Mouse (Mus musculus) kidney, postnatal 25 days (tissue): ENCODE results near the gene Gm20683.
A peak's percentile ranks its signal among the peaks of the same experiment; 100 is the strongest.
"Not testable (repeated sequence)": the region's sequence is repeated elsewhere in the genome, so short reads cannot be mapped to it uniquely, and the experiment has no call there.

ENCODE experiments used
- DNase-seq, 2 experiments: peaks; one replicate each; pipeline ENCODE4 v3.0.0; 2021; ENCODE audit warnings: mixed read lengths in 2 of 2

Gm20683 gene

DNA sequence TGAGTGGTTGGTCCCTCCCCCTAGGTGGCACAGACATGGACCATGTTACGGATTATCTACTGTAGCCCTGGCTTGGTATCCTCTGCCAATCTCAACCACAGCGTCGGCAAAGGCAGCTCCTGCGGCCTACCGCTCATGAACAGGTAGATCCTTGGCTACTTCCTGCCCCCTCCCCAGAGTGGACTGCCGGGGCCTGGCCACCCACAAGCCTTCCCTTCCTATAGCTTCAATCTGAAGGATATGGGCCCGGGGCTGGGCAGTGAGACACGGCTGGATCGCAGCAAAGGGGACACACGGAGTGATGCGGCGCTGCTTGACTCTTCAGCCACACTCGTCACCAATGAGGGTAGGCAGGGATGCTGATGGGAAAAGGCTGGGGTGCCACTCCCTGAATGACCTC lies 14.6 kb downstream of the Gm20683 start:
- DNase-seq = peak in 1 of 2 experiments; percentile 40

- DNase-seq = peak in 1 of 2 experiments; percentile 44
Measured at GRCm38 (mm10) chr17:25825984-25826570, 15.5 kb downstream of the Gm20683 start.

GRCm38 (mm10) chr17:25825311-25825710 lies 16.3 kb downstream of the Gm20683 start:
- DNase-seq = no peak

- peak in 1 of 2 experiments; percentile 37 for DNase-seq
Measured at GRCm38 (mm10) chr17:25824362-25825142, 17.0 kb downstream of the Gm20683 start.

DNA sequence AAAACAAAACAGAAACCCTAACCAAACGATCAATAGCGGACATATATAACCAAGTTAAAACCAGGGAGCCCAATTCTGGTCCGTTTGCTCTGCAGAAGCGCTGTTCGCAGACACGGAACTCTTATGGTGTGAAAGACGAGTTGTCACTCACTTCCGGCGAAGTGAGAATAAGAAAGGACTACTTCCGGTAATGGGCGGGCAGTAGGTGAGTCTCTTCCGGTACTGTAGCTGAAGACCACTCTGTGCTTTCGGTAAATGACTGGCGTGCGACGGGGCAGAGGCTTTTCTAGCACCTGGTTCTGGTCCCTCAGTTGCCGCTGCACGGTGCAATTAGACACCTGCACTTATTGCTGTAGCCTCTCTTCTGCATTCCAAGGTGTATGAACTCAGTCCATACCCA lies 18.1 kb downstream of the Gm20683 start, which contains the start of gene Wdr24:
Gene Wdr24 (plus strand): TSS at position 176 of the 400 bp plus-strand sequence.
- peak; percentile 77 to 83 for DNase-seq

GRCm38 (mm10) chr17:25818851-25819780 lies 22.4 kb downstream of the Gm20683 start:
- DNase-seq = peak in 1 of 2 experiments; percentile 51

DNA sequence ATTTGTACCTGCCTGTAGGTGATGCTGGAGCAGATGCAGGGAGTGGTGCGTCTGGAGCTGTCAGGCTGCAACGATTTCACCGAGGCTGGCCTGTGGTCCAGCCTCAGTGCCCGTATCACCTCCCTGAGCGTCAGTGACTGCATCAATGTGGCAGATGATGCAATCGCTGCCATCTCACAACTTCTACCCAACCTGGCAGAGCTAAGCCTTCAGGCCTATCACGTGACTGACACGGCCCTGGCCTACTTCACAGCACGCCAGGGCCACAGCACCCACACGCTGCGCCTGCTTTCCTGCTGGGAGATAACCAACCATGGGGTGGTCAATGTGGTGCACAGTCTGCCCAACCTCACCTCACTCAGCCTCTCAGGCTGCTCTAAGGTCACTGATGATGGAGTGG lies 23.9 kb downstream of the Gm20683 start:
- peak in 1 of 2 experiments; percentile 26 for DNase-seq

DNA sequence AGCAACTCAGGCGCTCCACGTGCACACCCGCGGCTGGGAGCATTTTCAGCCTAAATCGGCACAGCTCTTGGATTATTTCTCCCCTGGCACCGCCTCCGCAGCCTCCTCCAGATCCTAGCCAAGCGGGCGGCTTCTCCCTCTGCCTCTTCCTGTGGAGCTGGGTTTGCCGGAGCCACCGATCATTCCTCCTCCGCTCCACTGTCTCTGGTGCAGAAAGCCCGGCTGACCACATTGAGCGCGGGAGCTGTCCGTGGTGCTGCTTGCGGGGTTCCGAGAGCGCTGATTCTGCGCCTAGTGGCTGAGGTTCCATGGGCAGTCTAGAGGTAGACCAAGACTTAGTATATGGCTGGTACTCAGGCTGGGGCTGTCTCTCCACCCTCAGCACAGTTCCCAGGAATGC lies 28.1 kb downstream of the Gm20683 start:
- DNase-seq = peak; percentile 87 to 89

DNA sequence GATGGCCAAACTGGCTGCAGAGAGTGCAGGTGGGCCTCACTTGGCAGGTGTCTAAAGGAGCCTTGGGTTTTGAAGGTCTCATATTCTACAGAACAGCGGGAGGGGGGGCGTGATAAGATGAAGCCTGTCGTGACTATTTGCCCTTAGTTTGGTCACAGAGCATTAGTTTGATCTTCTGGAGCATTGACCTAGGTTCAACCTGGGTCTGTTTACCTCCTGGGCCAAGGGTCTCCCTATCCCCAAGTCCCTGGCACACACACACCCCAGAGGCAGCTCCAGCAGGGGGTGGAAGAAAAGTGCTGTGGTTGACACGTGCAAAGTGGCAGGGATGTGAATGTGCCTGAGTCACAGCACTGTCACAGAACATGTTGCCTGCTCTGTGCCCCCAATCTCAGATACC lies 30.7 kb downstream of the Gm20683 start:
- no peak for DNase-seq

GRCm38 (mm10) chr17:25809606-25810340 lies 31.8 kb downstream of the Gm20683 start:
- no peak for DNase-seq

DNA sequence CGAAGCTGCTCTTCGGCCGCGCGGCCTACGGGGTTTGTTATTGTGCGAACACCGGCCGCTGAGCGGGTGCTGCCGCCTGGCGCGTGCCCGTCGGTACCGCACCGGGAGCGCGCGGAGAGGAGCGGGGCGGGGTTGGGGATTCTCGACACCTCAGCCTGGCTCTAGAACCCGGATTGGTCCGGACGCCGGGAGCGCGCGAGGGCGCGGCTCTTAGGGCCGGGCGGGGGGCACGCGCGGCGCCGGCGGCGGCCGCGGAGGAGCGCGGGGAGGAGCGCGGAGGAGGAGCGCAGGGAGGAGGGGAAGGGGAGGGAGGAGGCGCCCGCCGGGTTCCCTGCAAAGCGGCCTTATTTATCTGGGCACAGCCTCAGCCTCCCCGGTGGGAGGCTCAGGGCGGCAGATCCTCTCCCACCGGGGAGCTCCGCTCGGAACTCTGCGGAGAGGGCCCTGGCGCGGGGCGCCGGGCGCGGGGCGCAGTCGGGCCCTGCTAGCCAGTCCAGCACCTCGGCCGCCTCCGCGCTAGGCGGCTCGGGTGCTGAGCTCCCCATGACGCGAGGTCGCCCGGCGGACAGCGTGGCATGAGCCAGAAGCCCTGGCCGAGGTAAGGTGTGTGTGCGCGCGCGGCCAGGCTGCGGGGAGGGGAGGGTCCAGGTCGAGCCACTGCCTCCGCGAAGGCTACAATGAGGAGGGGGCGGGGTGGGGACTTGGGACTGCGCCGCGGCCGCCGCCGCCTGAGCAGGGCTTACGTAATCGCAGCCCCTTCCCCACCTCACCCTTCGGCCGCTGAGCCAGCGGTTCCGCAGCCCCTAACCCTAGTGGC lies 32.6 kb downstream of the Gm20683 start, which contains the start of gene Fbxl16:
Gene Fbxl16 (plus strand): TSS at position 297 of the 817 bp plus-strand sequence.
- DNase-seq = peak; percentile 61 to 88

- no peak for DNase-seq
Measured at GRCm38 (mm10) chr17:25808028-25808427, 33.5 kb downstream of the Gm20683 start.

DNA sequence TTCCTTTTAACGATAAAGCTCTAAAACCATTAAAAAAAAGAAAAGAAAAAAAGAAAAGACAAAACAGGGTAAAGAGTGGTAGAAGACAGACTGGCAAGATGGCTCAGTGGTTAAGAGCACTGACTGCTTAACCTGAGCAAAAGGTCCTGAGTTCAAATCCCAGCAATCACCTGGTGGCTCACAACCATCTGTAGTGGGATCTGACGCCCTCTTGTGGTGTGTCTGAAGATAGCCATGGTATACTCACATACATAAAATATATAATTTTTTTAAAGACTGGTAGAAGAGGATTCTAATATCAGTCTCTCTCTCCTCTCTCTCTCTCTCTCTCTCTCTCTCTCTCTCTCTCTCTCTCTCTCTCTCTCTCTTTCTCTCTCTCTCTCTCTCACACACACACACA lies 34.1 kb downstream of the Gm20683 start:
- not testable (repeated sequence) for DNase-seq

DNA sequence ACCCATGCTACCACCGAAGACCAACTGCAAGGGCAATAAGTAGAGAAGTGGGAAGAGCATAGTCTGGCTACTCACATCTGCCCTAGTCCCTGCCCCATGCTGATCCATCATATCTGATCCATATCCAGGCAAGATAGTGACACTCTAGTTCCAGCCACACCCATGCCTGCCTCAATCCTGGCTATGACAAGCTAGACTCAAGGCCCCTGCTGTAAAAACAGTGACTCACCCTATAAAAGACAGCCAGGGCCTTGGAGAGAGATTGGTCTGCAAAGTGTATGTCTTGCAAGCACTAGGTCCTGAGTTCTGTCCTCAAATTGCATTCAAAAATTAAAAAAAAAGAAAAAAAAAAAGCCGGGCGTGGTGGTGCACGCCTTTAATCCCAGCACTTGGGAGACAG lies 35.1 kb downstream of the Gm20683 start:
- no peak for DNase-seq

DNA sequence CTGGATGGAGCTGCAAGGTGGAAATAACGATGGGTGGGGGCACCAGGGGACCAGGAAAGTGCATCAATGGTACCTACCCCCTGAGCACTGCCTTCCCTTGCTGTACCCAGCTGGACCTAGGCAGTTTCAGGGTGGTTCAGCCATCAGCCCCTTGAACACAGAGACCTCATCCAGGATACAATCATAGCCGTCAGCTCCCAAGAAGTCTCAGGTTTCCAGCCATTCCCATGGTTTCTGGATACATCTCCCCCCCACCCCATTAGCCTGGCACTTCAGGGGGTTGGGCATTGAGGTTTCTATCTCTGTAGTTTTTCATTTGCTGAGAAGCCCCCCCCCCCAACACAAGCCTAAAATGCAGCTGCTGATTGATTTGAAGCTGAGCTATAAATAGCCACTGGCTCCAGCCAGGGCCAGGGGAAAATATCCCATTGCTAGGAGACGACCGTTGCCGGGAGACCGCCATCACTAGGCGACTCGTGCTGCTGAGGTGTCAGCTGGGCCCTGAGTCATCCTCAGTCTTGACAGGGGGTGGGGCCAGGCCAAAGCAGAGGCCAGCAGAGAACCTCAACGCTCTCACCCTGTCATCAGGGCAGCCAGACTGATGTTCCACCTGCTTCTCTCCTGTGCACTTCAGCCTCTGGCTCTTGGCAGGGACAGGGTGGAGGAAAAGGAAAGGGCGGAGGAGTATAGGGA lies 38.6 kb downstream of the Gm20683 start:
- no peak for DNase-seq

DNA sequence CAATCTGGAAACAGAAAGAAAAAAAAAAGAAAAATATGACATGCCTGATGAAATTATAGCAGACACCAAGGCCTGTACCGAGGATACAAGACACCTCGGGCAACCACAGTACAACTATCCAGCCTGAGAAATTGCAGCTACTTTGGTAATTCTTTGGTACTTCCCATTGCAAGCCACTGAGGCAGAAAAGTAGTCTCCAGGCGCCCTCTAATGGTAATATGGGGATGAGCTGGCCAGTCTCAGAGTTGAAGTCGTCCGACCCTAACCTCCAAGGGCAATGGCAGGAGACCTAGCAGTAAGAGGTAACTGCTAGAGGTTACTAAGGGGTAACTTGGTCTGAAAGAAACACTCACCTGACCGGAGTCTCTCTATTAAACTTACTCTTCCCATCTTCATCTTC lies 40.5 kb downstream of the Gm20683 start:
- DNase-seq = peak; percentile 77 to 78

GRCm38 (mm10) chr17:25796951-25797369 lies 44.6 kb downstream of the Gm20683 start, which contains the start of gene Metrn:
Gene Metrn (minus strand): TSS chr17:25797136.
- DNase-seq = peak; percentile 94 to 96

DNA sequence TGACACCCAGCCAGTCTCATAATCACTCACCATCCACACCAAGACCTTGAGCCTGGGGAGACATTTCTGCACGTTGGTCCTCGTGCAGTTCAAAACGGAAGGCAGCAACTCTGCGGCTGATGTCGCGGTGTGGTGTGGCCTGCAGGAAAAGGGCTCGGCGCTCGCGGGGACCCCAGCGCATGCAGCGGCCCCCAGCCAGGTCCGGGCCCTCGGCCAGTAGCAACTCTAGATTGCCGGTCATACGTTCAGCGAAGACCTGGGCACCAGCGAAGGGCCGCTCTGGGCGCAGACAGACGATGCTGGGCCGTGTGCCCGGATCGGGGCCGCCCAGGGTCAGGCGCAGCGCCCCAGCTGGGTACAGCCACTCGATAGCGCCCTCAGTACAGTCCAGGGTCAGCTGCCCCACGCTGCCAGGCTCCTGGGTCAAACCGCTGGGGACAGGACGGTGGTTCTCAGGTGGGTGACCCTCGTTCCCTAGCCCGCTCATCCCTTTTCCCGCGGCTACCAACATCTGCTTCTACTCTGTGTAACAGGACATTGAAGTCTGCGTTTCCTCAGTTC lies 45.3 kb downstream of the Gm20683 start:
- peak; percentile 35 to 76 for DNase-seq

- DNase-seq = peak; percentile 70 to 91
Measured at GRCm38 (mm10) chr17:25795609-25796092, 45.9 kb downstream of the Gm20683 start, which contains the start of gene AC134908.4. Gene AC134908.4 (minus strand): TSS chr17:25795659.

DNA sequence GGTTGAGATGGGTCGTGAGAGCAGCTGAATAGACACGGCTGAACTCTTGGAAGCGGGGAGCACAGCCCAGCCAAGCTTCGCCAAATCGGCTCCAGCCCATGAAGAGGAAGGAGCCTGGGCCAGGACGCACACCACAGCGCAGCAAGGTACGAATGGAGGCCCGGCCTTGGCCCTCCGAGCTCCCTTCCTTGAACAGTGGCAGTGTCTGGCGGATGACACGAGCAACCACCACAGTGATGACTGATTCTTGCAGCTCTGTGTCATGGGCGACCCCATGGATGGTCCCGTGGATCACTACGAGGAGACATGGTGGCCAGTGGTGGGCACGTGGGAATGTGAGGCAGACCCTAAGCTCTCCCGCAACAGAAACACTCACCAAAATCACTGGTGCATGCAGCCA lies 46.6 kb downstream of the Gm20683 start:
- DNase-seq = no peak
